Mouse (Mus musculus) liver, adult 2 months (tissue): ENCODE results near the gene Cdc42ep2. TPM values are rescaled to one million over a fixed set of nuclear protein-coding genes. Genes with fewer than 3 reads are reported as not detected.

Experiments used
- DNase-seq: peaks from one replicate; pipeline ENCODE4 v3.0.0-alpha.2; 2011; ENCODE audit warnings: low read depth, low spot score; ENCODE audit errors: extremely low read depth
- H3K27ac ChIP-seq: fragments of 200-500 bp; replicated peaks from 2 replicates; pipeline ENCODE4 v1.5.1; 2012; ENCODE audit warnings: low read depth, mild to moderate bottlenecking, control low read depth, inconsistent platforms, low read length; ENCODE audit not compliant: insufficient read depth
- H3K27me3 ChIP-seq: fragments of 200-500 bp; 2 replicates; pipeline ENCODE4 v1.6.1; 2012; ENCODE audit warnings: mild to moderate bottlenecking, moderate library complexity, low read length, inconsistent platforms; ENCODE audit not compliant: control insufficient read depth, insufficient read depth
- H3K36me3 ChIP-seq: fragments of 200-500 bp; 2 replicates; pipeline ENCODE4 v1.6.1; 2012; ENCODE audit warnings: low read length, inconsistent platforms; ENCODE audit not compliant: control insufficient read depth, insufficient read depth
- H3K4me1 ChIP-seq: fragments of 200-500 bp; 2 replicates; pipeline ENCODE4 v1.6.1; 2011; ENCODE audit warnings: low read length; ENCODE audit not compliant: control insufficient read depth, insufficient read depth
- H3K4me3 ChIP-seq: fragments of 200-500 bp; 2 replicates; pipeline ENCODE4 v1.5.1; 2011; ENCODE audit warnings: low read depth, mild to moderate bottlenecking, control low read depth, low read length, moderate library complexity; ENCODE audit not compliant: insufficient read depth
- H3K79me2 ChIP-seq: fragments of 200-500 bp; 2 replicates; pipeline ENCODE4 v1.6.1; 2012; ENCODE audit warnings: inconsistent platforms, mild to moderate bottlenecking, low read length, moderate library complexity; ENCODE audit not compliant: control insufficient read depth, insufficient read depth
- H3K9ac ChIP-seq: fragments of 200-500 bp; 2 replicates; pipeline ENCODE4 v1.6.1; 2012; ENCODE audit warnings: low read depth, mild to moderate bottlenecking, control low read depth, inconsistent platforms, low read length
- CTCF ChIP-seq: fragments of 200-500 bp; IDR thresholded peaks from 2 replicates; pipeline ENCODE4 v1.5.1; 2011; ENCODE audit warnings: low read depth, low read length, control low read depth
- POLR2A ChIP-seq: fragments of 200-500 bp; IDR thresholded peaks from 2 replicates; pipeline ENCODE4 v1.6.1; 2011; ENCODE audit warnings: low read length, control low read depth; ENCODE audit not compliant: insufficient read depth; ENCODE audit errors: extremely low read depth
- WGBS: fragments of 180-500 bp; shearing (Covaris S2); methylation state at CpG from one replicate; pipeline ENCODE4 v1.1.7; 2018; 5-methylcytosine and 5-hydroxymethylcytosine counted together
- polyA plus RNA-seq: library from polyadenylated mRNA; depleted of rRNA; stranded (reverse); fragments of >200 nt; gene quantifications from 2 replicates; pipeline ENCODE4 v1.2.3, GENCODE M21; 2012
- total RNA-seq: library from RNA; depleted of rRNA; stranded (reverse); fragments of >200 nt; gene quantifications from 2 replicates; pipeline ENCODE4 v1.2.3, GENCODE M21; 2014

Gene Cdc42ep2
- total and polyA plus RNA-seq, 2 experiments = 1.7 to 2.4 TPM

- H3K36me3 ChIP-seq = no peaks in the 10 kb centered on the region
Observed at GRCm38 (mm10) chr19:5874969-5875480, 49.6 kb downstream of the Cdc42ep2 start, which contains the start of gene Frmd8. Gene Frmd8, minus strand, starts transcription at chr19:5875274.

GRCm38 (mm10) chr19:5874391-5874968, 50.1 kb downstream of the Cdc42ep2 start:
- no peak for DNase-seq
- peaks cover 36% of the 10 kb centered on the region for H3K4me1 ChIP-seq
- H3K36me3 ChIP-seq = no peaks in the 10 kb centered on the region
- peak overlapping the region; percentile 67 for H3K4me3 ChIP-seq
- TF ChIP-seq POLR2A = no peak
- H3K79me2 ChIP-seq = peaks cover 5% of the 10 kb centered on the region; the same call in 1 of the 2 replicates
- no peaks in the 10 kb centered on the region for H3K27me3 ChIP-seq
- WGBS = 13% methylated on average over 13 of the region's 13 CpGs
- peak overlapping the region; percentile 39 for H3K27ac ChIP-seq
- peak overlapping the region; percentile 74 for H3K9ac ChIP-seq

More at GRCm38 (mm10) chr19:5874969-5875480, 49.6 kb downstream of the Cdc42ep2 start, which contains the start of gene Frmd8:
- Histone ChIP-seq H3K27me3 (no peaks in the 10 kb centered on the region), H3K79me2 (peaks cover 11% of the 10 kb centered on the region; the same call in 1 of the 2 replicates), H3K9ac (peak within 1 kb of the TSS; percentile 74), H3K4me1 (peaks cover 41% of the 10 kb centered on the region), H3K4me3 (peak within 1 kb of the TSS; percentile 67), H3K27ac (peak within 1 kb of the TSS; percentile 39)
- under 1% methylated on average over 37 of the region's 37 CpGs for WGBS
- TF ChIP-seq POLR2A (peak; percentile 63), CTCF (no peak)
- DNase-seq = peak; percentile 81

- peaks cover 32% of the 10 kb centered on the region for H3K4me1 ChIP-seq
- WGBS = 17% methylated on average over 19 of the region's 19 CpGs
- peak overlapping the region; percentile 65 for H3K9ac ChIP-seq
Observed at GRCm38 (mm10) chr19:5872931-5873556, 51.6 kb downstream of the Cdc42ep2 start.

GRCm38 (mm10) chr19:5872528-5872927, 52.1 kb downstream of the Cdc42ep2 start:
- peak overlapping the region; percentile 5; the same call in 1 of the 2 replicates for H3K9ac ChIP-seq
- H3K4me3 ChIP-seq = no peak overlapping the region
- TF ChIP-seq CTCF (no peak), POLR2A (no peak)
- H3K79me2 ChIP-seq = no peaks in the 10 kb centered on the region
- peak overlapping the region; percentile 27; the same call in 1 of the 2 replicates for H3K27ac ChIP-seq
- DNase-seq = no peak
- H3K36me3 ChIP-seq = peaks cover 7% of the 10 kb centered on the region; the same call in 1 of the 2 replicates
- H3K27me3 ChIP-seq = no peaks in the 10 kb centered on the region
- 59% methylated on average over 4 of the region's 4 CpGs for WGBS
- H3K4me1 ChIP-seq = peaks cover 28% of the 10 kb centered on the region

More at GRCm38 (mm10) chr19:5872931-5873556, 51.6 kb downstream of the Cdc42ep2 start:
- peak overlapping the region; percentile 31; the same call in 1 of the 2 replicates for H3K4me3 ChIP-seq
- no peaks in the 10 kb centered on the region for H3K27me3 ChIP-seq
- peak overlapping the region; percentile 74 for H3K27ac ChIP-seq
- DNase-seq = peak; percentile 92
- H3K79me2 ChIP-seq = no peaks in the 10 kb centered on the region
- TF ChIP-seq CTCF (no peak), POLR2A (0 out of 2 replicates have a peak, but pooled peaks have one; percentile 17)
- peaks cover 7% of the 10 kb centered on the region; the same call in 1 of the 2 replicates for H3K36me3 ChIP-seq

GRCm38 (mm10) chr19:5871683-5872082, 52.9 kb downstream of the Cdc42ep2 start:
- no peak overlapping the region; the same call in 1 of the 2 replicates for H3K9ac ChIP-seq
- H3K27me3 ChIP-seq = no peaks in the 10 kb centered on the region
- no peak for DNase-seq
- TF ChIP-seq POLR2A (no peak), CTCF (no peak)
- WGBS = 70% methylated on average over 6 of the region's 6 CpGs
- H3K4me1 ChIP-seq = peaks cover 25% of the 10 kb centered on the region
- no peak overlapping the region for H3K4me3 ChIP-seq
- peaks cover 7% of the 10 kb centered on the region; the same call in 1 of the 2 replicates for H3K36me3 ChIP-seq
- H3K27ac ChIP-seq = 0 out of 2 replicates have a peak overlapping the region, but pooled peaks have one; percentile 27
- no peaks in the 10 kb centered on the region for H3K79me2 ChIP-seq
